Mouse (Mus musculus) granulocyte monocyte progenitor cell, adult 5-6 weeks (primary cell): ENCODE data around the gene Rhobtb1. TPM values are rescaled to one million over a fixed set of nuclear protein-coding genes. Genes with fewer than 3 reads are reported as not detected.
A peak's percentile ranks its signal among the peaks of the same experiment; 100 is the strongest.

Experiments
- ATAC-seq: replicated peaks from 2 replicates; pipeline ENCODE4 v1.8.0; 2016; ENCODE audit warnings: mild to moderate bottlenecking, moderate TSS enrichment, inconsistent platforms; ENCODE audit not compliant: poor library complexity, severe bottlenecking
- total RNA-seq, 2 experiments: library from RNA; stranded (forward) in 1 of 2; stranded (reverse) in 1 of 2; fragments of 200-712, 200-1000 nt in 1 of 2; fragments of >200 nt in 1 of 2; fragmentation: Nextera tagmentation in 1 of 2; gene quantifications; 2 replicates each; pipeline ENCODE4 v1.2.3; 2014 to 2017

Gene Rhobtb1
- total RNA-seq (2014; fragmentation: Nextera tagmentation) = 2.1 and 2.6 TPM in 2 replicates
- total RNA-seq (2017) = 1.8 and 2.5 TPM in 2 replicates

- ATAC-seq = no peak
Observed at GRCm38 (mm10) chr10:69151045-69151444, at the start of gene Rhobtb1. Rhobtb1 (plus strand) TSS chr10:69151434.

DNA sequence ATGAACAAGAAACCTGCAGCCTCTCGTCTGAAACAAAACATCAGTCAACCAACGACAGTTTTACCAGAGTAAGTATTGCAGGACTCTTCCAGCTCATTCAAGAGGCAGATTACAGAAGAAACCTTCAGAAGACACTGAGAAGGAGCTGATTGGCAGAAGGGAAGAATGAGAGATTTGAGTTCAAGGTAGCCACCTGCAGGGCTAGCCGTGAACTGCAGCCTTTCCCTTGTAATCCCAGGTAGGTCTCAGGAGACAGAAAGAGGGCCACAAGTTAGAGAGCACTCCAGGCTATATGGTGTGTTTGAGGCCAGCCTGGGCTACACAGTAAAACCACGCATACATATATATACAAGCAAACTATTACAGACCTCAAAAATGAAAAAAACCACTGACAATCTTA is 49.2 kb upstream of the Rhobtb1 start:
- peak; percentile 73 for ATAC-seq

DNA sequence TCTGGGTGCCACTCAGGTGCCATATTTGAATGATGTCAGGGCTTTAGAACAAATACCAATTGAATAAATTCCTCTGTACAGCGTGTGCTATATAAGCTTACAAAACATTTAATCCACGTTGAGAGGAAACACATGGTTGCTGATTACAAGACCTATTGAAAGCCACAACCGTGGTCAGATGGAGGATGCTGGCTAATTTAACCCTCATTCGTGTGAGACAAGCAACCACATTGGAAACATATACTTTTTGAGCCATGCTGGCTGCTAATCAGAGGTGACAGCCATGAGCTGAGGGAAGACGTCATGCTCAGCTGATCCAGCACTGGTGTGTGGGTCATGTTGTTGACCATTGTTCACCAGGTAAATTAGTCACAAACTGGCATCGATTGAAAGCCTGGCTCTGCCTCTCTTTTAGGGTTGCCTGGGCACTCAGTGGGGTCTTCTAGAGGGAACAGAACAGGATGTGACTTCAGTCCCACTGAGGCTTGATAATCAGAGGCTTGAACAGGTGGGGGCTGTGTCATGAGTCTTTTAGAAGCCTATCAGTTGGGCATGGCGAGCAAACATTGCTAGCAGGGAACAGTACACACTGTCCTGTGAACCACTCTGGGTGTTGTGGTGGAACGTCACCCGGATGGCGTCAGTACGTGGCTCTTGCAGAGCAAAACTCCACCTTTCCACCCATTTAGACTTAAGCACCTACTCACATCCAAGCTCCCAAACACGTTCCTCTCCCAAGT is 46.9 kb upstream of the Rhobtb1 start:
- peak; percentile 61 for ATAC-seq

- no peak for ATAC-seq
Observed at GRCm38 (mm10) chr10:69104883-69105225, 46.4 kb upstream of the Rhobtb1 start.

- ATAC-seq = no peak
Observed at GRCm38 (mm10) chr10:69106796-69107195, 44.4 kb upstream of the Rhobtb1 start.

- no peak for ATAC-seq
Observed at GRCm38 (mm10) chr10:69107253-69107652, 44.0 kb upstream of the Rhobtb1 start.

- no peak for ATAC-seq
Observed at GRCm38 (mm10) chr10:69114384-69114783, 36.9 kb upstream of the Rhobtb1 start.

GRCm38 (mm10) chr10:69117996-69118395 is 33.2 kb upstream of the Rhobtb1 start:
- ATAC-seq = no peak

DNA sequence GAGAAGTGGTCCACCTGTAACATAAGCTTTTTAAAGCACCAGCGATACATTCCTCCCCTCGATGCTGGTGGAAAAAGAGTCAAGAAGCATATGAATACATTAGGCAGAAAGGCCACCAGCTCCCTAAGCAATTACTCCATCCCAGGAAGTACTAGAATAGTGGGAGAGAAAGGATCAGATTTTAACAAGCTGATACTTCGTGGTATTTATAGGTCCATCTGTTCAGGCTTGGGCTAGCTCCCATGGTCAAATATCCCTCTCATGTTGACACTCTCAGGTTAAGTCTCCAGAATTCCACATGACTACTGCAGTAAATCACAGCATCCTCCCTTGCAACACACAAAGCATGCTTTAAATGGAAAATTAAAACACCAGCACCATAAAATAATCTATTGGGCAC is 32.3 kb upstream of the Rhobtb1 start:
- ATAC-seq = no peak

- ATAC-seq = no peak
Observed at GRCm38 (mm10) chr10:69119456-69119855, 31.8 kb upstream of the Rhobtb1 start.

DNA sequence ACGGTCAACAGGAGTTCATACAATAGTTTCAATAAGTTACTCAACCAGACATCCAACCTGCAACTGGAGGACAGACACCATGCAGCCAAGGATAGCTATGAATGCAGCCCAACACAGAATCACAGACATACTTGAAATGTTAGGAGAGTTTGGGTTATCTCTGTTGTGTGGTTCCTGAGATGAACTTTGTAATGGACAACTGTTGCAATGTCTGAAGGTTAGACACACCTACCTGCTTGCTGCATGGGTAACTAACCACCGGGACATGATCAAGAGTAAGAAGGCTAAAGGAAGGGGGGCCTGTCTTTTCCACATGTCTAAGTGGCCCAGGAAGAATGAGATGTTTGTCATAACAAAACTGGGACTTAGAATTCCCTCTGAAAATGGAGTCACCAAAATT is 24.7 kb upstream of the Rhobtb1 start:
- no peak for ATAC-seq

DNA sequence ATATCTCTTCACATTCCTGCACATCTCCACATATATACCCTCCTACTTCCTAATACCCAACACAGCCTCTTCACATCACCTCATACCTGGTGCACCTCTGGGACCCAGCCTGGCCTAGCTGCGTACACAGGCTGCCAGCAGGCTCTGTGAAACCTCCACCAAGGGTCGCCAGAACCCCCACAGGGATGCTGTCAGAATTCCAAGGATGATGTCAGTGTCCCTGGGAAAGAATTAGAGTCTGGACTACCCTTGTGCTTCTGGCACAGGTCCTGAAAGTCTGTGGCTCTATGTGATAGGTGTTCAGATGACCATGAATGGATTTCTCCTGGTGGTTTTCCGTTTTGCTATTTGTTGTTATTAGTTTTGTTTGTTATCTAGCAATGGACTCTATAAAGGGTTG is 22.7 kb upstream of the Rhobtb1 start:
- no peak for ATAC-seq

GRCm38 (mm10) chr10:69130613-69131012 is 20.6 kb upstream of the Rhobtb1 start:
- ATAC-seq = no peak

GRCm38 (mm10) chr10:69134356-69134755 is 16.9 kb upstream of the Rhobtb1 start:
- no peak for ATAC-seq

GRCm38 (mm10) chr10:69136241-69136828 is 14.9 kb upstream of the Rhobtb1 start:
- no peak for ATAC-seq

DNA sequence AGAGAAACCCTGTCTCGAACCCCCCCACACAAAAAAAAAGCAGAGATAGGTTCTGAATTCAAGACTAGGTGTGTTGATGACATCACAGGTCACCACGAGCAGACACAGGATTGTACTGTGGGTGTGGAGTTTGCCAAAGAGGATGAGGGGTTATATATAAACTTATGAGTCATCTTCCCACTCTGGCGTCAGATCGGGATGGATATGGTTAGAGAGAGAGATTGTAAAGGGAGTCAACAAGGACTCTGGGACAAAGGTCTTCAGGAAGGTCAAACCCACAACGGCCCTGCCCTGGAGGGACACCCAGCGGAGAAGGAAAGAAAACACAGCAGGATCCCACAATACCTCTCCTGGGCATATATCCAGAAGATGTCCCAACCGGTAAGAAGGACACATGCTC is 2.0 kb upstream of the Rhobtb1 start:
- ATAC-seq = no peak

- no peak for ATAC-seq
Observed at GRCm38 (mm10) chr10:69152971-69153370, 1.7 kb downstream of the Rhobtb1 start.

DNA sequence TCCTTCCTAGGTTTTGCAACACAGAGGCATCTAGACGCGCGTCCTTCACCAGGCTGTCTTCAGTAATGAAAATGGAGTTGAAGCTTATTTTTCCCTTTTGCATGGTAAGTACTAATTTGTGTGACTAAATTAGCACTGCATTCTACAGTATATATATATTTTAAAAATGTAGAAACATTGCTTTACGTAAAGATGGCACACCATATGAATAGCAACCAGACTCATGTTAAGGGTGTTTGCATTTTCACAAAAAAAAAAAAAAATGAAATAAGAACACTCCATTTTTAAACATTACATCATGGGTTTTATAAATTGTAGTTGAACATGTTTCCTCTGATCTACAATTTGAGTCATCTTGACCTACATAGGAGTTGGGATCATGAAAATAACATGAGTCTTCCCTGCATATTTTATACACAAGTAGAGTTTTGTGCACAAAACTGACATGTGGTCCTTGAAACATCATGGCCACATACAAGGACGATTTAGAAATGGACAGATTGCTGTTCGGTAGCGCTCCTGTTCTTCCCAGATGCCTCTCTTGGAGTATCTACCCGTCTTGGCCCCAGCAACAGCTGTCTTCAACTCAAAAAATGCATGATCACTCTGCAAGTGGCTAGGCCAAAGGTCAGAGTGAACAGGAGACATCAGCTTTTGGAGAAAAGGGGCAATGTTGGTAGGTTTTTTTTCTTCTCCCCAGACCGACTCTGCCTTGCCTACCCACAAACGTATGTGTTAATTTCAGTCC is 4.4 kb downstream of the Rhobtb1 start:
- ATAC-seq = no peak

- ATAC-seq = no peak
Observed at GRCm38 (mm10) chr10:69156462-69156861, 5.2 kb downstream of the Rhobtb1 start.

DNA sequence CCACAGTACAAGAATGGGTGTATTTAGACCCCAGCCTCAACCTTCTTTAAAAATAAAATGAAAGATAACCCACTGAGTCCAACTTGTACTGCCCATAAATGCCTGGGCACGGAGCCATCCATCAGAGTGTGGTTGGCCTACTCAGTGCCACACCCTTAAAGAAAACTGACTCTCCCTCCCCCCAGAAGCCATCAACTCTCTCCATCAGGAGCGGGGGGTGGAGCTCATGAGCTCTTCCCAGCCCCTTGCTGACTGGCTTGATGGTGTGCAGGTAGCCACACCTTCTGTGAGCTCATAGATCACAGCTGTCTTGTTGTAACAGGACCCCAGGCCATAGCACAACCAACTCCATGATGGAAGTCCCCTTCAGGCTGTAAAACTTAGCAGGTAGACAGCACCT is 6.2 kb downstream of the Rhobtb1 start:
- ATAC-seq = no peak

GRCm38 (mm10) chr10:69160877-69161276 is 9.6 kb downstream of the Rhobtb1 start:
- ATAC-seq = no peak
